In the genomic region with DNA sequence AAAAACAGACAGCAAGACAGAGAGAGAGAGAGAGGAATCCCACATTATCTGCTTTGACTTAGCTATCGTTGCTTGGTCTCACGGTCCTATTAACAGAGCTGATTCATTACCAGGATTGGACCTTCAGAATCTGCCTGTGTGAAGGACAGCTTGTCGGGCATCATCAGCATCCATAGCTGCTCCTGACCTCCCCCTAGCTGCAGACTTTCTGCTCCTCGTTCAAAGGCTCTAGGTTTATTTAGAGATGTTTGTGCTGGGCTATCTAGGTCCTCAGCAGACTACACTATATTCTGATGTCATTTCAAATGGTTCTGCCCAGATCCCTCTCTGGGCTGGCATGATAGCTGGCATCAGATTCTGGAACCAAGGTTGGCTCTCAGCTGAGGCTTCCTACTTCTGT, we compare ENCODE assay signal across 15 mouse cellular contexts. TPM values are rescaled to one million over a fixed set of nuclear protein-coding genes. Genes with fewer than 3 reads are reported as not detected.
"Had no signal": no experiment of that assay in that cellular context is flagged by ENCODE, and none has a peak within 500 bp of the region (broad histone marks: within the 10 kb centered on the region; RNA-seq: fewer than 3 reads in every experiment).

No protein-coding gene starts in this region.

- DNase-seq: kidney, postnatal 25 days; lung, adult 2 months; lung, postnatal 36 days; midbrain, embryonic 14.5 days; thymus, postnatal 4 days had no signal

- H3K4me1 ChIP-seq: kidney, embryonic 15.5 days; liver, embryonic 15.5 days; neural tube, embryonic 12.5 days had no signal

- H3K4me2 ChIP-seq: kidney, embryonic 15.5 days; liver, embryonic 11.5 days; liver, embryonic 15.5 days; neural tube, embryonic 12.5 days had no signal

- H3K36me3 ChIP-seq: kidney, embryonic 15.5 days; limb, embryonic 10.5 days; liver, embryonic 15.5 days; neural tube, embryonic 12.5 days had no signal

- H3K9me3 ChIP-seq: kidney, embryonic 15.5 days; limb, embryonic 10.5 days; liver, embryonic 15.5 days; neural tube, embryonic 12.5 days had no signal

- ATAC-seq: lung, postnatal 0 days had no signal

- H3K4me3 ChIP-seq: kidney, embryonic 15.5 days; limb, embryonic 10.5 days; liver, embryonic 15.5 days; neural tube, embryonic 12.5 days had no signal

- H3K27me3 ChIP-seq: liver, embryonic 15.5 days; neural tube, embryonic 12.5 days had no signal

- H3K9ac ChIP-seq: kidney, embryonic 15.5 days; liver, embryonic 15.5 days; neural tube, embryonic 12.5 days had no signal

- H3K27ac ChIP-seq: kidney, embryonic 15.5 days; liver, embryonic 15.5 days; neural tube, embryonic 12.5 days; stomach, postnatal 0 days had no signal

RNA-seq across cellular contexts. Expression of gene Ptprt, which starts 47.5 kb away (rescaled TPM):
- total RNA-seq: megakaryocyte progenitor cell, adult 5-6 weeks; monocyte, adult 5-6 weeks; neutrophil, adult 5-6 weeks had no signal
